ENCODE assay signal across 12 mouse cellular contexts in genomic region chr17:56667591-56667990, GRCm38 (mm10).
"Had no signal": no experiment of that assay in that cellular context is flagged by ENCODE, and none has a peak within 500 bp of the region (broad histone marks: within the 10 kb centered on the region; RNA-seq: fewer than 3 reads in every experiment).

No protein-coding gene starts in this region.

- H3K9me3 ChIP-seq: limb, embryonic 15.5 days; liver, embryonic 12.5 days; midbrain, embryonic 12.5 days had no signal

- DNase-seq: kidney, adult 9 months; kidney, postnatal 10 days; kidney, postnatal 4 days; left cerebral cortex, postnatal 4 days; lung, embryonic 14.5 days; lung, postnatal 10 days; lung, postnatal 4 days; thymus, postnatal 36 days had no signal

- ATAC-seq: liver, embryonic 12.5 days; midbrain, embryonic 16.5 days had no signal

- H3K36me3 ChIP-seq: limb, embryonic 15.5 days; liver, embryonic 12.5 days; midbrain, embryonic 12.5 days had no signal
